Mouse (Mus musculus) cerebellum, adult 11-12 months (tissue): Measurements from ENCODE around the gene Dynlt3.
"Not testable (repeated sequence)": the region's sequence is repeated elsewhere in the genome, so short reads cannot be mapped to it uniquely, and the experiment has no call there.

Experiments used
- DNase-seq: peaks from one replicate; pipeline ENCODE4 v3.0.0; 2022

Gene Dynlt3

GRCm38 (mm10) chrX:9662391-9663111 lies at the start of gene Dynlt3:
Gene Dynlt3 (minus strand): TSS chrX:9663003.
- peak; percentile 86 for DNase-seq

DNA sequence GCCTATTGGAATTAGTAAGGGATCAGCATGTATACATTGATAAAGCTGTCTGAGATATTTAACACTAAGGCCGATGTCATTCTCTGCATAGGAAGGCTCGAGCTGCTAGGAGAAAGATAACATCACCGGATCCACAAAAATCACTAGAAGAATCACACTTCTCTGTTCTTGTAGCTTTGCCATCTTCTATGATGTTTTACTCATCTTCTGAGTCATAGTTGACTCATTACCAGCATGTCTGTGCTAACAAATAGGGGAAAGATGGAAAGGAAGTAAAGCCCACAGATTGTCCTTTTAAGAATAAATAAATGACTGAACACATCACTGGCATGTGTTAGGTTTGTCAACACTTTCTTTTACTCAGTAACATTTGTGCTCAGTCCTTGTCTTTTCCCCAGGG lies 37.0 kb upstream of the Dynlt3 start:
- no peak for DNase-seq

- DNase-seq: no peak
Measured at GRCm38 (mm10) chrX:9695997-9696396, 33.2 kb upstream of the Dynlt3 start.

- DNase-seq: no peak
Measured at GRCm38 (mm10) chrX:9672040-9672439, 9.2 kb upstream of the Dynlt3 start.

- no peak for DNase-seq
Measured at GRCm38 (mm10) chrX:9671418-9671817, 8.6 kb upstream of the Dynlt3 start.

DNA sequence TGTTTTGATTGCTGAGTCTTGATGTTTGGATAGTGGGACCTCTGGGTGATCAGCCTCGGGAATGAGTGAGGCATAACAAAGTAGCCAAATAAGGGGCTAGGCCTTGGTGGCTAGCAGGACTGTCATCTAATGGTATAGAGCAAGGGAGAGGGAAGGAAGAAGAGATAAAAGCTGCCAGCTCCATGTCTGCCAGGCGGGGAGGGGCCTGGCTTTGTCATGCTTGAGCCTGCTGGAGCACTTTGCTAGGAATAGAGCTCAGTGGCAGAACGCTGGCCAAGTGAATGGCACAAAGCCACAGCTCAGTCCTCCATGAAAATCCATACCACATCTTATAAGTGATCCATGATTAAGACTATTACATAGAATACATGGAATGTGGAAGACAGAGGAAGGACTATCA lies 10.0 kb downstream of the Dynlt3 start:
- DNase-seq: peak; percentile 12

GRCm38 (mm10) chrX:9640594-9640993 lies 22.2 kb downstream of the Dynlt3 start:
- not testable (repeated sequence) for DNase-seq

- not testable (repeated sequence) for DNase-seq
Measured at GRCm38 (mm10) chrX:9640126-9640525, 22.7 kb downstream of the Dynlt3 start.
